Mouse (Mus musculus) natural killer cell, adult 2 months (primary cell): ENCODE measurements around the gene Tec.

Experiments
- DNase-seq, 2 experiments: peaks; one replicate each; pipeline ENCODE4 v3.0.0; 2022; ENCODE audit warnings: low spot score in 2 of 2

Tec gene

GRCm38 (mm10) chr5:72854141-72854990 lies 13.9 kb downstream of the Tec start:
- no peak for DNase-seq

GRCm38 (mm10) chr5:72853365-72853764 lies 14.9 kb downstream of the Tec start:
- DNase-seq: no peak

- no peak for DNase-seq
Observed at GRCm38 (mm10) chr5:72852301-72852995, 15.8 kb downstream of the Tec start.

- no peak for DNase-seq
Observed at GRCm38 (mm10) chr5:72851674-72852098, 16.6 kb downstream of the Tec start.

DNA sequence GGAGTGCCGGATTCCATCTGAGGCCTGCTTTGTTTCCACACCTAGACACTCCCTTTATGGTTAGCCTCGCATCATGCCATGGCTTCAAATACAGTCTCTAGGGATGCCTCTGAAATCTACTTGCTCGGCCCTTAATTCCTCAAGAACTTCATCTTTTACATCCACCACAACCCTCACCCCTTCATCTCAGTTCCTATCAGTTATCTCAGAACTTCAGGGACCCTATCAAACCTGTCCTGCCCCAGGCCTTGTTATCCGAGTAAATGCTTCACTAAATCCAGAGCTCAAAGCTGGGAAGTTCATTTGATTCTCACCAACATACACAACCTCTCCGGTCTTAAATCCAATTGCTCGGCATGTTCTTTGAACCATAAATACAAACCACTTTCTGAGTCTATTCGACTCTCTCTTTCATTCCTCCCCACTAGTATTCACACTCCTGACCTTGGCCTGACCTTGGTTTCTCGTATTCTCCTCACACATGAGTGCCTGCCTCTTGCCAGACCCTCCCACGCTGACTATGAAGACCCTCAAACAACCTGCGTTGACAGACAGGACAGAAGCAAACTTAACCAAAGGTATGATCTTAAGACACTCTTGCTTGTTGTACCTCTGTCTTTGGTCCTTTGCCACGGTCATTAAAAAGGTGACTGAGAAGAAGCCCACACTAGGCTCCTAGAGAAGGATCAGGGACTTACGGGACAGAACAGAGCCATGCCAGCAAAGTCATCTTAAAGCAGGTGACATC lies 17.2 kb downstream of the Tec start:
- no peak for DNase-seq

DNA sequence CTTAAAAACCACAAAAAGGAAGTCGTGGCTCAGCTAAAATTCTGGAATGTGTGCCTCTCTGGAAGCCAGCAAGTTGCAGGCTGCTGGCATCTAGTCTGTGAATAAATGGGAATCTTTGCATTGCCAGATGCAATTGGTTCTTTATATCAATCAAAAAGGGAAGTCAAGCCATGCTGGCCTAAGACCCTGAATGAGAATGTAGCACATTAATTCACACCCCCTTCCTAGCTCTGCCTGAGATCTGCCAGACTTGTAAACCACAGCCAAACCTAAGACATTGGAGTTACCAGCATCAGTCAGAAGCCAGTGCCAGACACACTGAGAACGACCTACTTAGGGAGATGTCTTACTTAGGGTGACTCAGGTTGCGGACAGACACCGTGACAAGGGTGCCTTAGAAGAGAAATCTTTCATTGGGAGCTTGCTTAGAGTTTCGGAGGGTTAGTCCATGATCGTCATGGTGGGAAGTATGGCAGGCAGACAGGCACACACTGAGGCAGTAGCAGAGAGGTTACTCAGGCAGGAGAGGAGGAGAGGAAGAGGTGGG lies 19.3 kb downstream of the Tec start:
- DNase-seq: no peak

DNA sequence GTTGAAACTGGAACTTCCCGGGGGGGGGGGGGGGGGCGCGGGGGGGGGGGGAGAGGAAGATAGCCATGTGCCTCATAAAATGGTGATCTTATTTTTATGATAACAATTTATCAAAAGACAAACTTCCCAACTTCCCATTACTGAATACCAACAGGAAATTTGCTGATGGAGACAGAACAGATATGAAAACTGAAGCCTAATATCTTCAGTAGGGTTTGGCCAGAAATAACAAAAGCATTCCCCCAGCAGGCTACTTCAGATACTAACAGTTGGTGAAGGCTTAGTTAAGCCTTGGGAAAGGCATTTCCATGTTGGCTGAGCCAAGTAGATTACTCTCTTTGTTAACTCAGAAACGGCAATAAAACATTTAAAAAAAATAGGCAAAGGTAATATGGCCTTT lies 21.6 kb downstream of the Tec start:
- no peak for DNase-seq

DNA sequence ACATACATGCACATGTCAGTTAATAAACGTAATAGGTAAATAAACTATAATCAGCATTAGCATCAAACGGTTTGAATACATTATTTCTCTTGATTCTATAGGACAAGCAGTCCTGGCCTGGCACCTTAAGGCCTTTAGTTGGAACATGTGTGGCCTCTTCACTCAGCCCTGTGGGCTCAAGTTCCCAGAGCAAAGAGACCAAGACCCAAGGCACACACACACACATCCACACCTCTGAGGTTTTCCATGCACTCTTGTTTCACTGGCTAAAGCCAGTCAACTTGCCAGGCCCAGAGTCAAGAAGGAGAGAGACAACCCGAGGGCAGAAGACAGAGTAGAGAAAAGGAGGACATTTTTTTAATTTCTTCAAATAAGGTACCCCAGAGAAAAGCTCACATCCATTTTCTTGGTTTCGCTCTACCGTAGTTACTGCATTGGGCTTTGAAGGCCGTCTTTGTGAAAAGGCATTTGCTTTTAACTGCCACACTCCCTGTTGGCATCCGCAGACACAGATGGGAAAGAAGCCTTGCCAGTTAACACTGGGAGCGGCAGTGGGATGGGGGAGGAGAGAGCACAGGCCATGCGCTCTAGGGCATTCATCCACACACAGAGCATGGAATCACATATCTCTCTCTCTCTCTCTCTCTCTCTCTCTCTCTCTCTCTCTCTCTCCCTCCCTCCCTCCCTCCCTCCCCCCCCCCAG lies 22.2 kb downstream of the Tec start:
- no peak for DNase-seq

- no peak for DNase-seq
Observed at GRCm38 (mm10) chr5:72844776-72845495, 23.3 kb downstream of the Tec start.

- DNase-seq: no peak
Observed at GRCm38 (mm10) chr5:72844294-72844693, 24.0 kb downstream of the Tec start.

DNA sequence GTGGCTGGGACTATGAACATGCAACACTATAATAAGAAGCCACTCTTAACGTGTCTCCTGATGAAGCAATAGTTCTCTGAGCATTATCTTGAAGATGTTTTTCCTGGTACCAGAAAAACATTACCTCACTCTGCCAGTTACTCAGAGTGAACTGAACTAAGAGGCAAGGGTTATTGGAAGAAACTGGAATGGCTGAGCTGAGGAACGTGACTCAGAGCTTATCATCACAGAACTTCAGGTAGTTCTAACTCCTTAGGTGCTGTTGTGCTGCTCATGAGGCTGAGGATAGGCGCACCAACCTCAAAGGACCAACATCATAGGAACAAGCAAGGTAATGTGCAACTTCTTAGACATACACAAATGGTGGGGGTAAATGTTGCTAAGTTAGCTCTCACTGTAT lies 28.6 kb downstream of the Tec start:
- DNase-seq: no peak

DNA sequence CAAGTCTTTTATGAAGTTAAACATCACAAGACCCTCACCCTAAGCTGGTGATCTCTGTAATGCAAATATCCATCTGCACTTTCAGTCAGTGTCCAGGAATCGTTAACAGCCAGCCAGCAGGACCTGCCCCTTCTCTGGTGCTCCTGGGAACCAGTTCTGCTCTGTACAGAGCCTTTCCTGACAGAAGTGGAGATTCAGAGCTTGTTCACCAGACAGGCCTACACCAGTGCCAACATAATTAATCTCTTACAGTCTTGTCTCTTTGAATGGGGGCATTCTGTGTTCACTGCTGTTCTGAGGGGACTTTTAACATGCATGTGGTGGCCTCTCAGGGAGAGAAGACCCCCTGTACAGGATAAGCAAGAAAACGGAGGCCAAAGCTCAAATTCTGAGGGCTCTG lies 29.3 kb downstream of the Tec start:
- DNase-seq: no peak

- no peak for DNase-seq
Observed at GRCm38 (mm10) chr5:72835656-72836055, 32.6 kb downstream of the Tec start.

DNA sequence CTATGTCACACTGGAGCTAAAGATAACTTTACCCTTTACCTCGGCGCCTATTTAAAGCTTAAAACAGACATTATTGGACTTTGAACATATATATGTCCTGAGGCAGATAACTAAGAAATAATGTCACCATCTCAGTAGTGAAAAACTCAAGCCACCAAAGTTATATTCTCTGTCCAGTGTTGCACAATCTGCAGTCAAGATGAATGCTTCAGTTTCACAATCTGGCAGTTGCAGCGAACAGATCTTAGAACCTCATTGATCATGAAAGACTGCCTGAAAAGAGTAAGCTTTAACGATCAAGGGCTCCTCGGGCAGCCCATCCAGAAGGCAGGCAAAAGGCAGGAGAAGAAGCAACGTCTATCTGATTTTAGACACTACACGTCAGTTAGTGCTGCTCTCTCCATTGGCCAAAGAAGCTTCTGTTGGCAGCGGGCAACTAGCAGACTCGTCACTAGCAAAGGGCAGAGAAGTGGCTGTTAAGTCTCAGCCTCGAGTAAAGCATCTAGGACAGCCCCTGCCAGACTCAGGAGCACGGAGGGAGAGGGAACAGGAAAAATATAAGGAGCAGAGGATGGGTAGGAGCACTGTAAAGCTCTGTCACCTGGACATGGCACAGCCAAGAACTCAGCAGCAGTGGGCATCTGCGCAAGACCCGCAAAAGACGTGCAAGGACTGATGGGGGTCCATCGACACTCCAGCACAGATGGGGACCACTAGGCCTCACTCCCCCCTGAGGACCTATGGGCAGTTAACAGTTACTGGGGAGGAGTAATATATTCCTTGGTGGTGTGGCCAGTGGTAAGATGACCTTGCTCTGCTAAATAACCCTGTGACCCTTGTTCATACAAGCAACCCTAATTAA lies 35.1 kb downstream of the Tec start:
- DNase-seq: no peak

GRCm38 (mm10) chr5:72832191-72832590 lies 36.1 kb downstream of the Tec start:
- no peak for DNase-seq

DNA sequence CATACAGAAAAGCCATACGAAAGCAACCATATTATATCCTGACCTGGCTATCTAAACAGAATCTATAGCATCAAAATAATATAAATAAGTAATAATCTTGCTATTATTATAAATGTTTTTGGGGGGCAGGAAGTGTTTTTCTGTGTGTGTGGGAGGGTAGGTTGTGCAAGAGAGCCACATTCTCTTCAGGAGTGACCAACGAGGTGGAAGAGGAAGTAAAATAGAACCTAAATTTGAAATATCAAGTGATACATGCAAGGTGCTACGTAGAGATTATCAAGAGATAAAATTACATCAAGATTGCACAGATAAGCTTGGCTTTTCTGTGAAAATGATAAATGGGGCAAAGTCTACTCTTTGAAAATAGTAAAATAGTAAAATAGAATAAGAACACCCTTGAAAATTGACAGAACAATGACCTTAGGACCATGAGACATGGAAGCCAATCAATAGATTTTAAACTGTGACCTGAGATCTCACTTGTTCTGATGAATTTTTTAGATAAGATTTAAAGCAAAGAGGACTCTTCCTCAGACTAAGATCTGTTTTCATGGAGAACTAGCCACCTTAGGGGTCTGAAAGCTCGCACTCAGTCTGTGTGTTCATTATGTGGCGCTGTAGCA lies 37.2 kb downstream of the Tec start:
- DNase-seq: no peak

GRCm38 (mm10) chr5:72829506-72830067 lies 38.7 kb downstream of the Tec start:
- no peak for DNase-seq

GRCm38 (mm10) chr5:72828401-72828800 lies 39.9 kb downstream of the Tec start:
- DNase-seq: no peak

- no peak for DNase-seq
Observed at GRCm38 (mm10) chr5:72827435-72827834, 40.8 kb downstream of the Tec start.
